ENCODE assay signal across 9 mouse cellular contexts in the genomic region with DNA sequence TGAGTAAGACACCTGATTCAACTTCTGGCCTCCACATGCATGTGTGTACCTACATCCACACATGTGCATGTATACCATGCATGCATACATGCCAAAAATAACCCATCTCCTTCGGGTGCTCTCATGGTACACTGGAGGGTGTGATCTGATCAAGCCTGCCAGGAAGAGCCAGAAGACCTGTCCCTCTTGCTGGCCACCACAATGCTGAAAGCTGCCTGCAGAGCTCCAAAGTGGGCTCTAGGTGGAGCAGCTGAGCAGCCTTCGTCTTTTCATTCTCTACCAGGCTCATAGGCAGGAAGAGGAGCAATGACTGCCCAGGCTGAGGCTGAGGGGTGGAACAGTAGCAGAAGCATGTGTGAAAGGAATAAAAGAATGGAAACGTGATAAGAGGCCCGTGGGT. TPM values are rescaled to one million over a fixed set of nuclear protein-coding genes. Genes with fewer than 3 reads are reported as not detected.
A peak's percentile ranks its signal among the peaks of the same experiment; 100 is the strongest.
DNase-seq lines count a peak whose midpoint lies in the region; ATAC-seq and TF ChIP-seq lines count a peak whose summit lies in the region.
"Had no signal": no experiment of that assay in that cellular context is flagged by ENCODE, and none has a peak within 500 bp of the region (broad histone marks: within the 10 kb centered on the region; RNA-seq: fewer than 3 reads in every experiment).

No protein-coding gene starts in this region.

- H3K4me3 ChIP-seq in embryonic facial prominence, embryonic 12.5 days = no peak overlapping the region
- no peak overlapping the region for H3K4me3 ChIP-seq in hindbrain, embryonic 14.5 days (replicated peaks; ENCODE audit: low read length)
- H3K4me3 ChIP-seq in limb, embryonic 14.5 days (replicated peaks; ENCODE audit: low read length) = no peak overlapping the region

- H3K4me2 ChIP-seq in embryonic facial prominence, embryonic 12.5 days (replicated peaks) = no peak overlapping the region
- H3K4me2 ChIP-seq in hindbrain, embryonic 14.5 days (replicated peaks) = no peak overlapping the region
- H3K4me2 ChIP-seq in limb, embryonic 14.5 days (replicated peaks; ENCODE audit: low read depth, low read length, severe bottlenecking) = no peak overlapping the region

- no peak overlapping the region for H3K9ac ChIP-seq in embryonic facial prominence, embryonic 12.5 days
- H3K9ac ChIP-seq in hindbrain, embryonic 14.5 days = no peak overlapping the region
- no peak overlapping the region for H3K9ac ChIP-seq in limb, embryonic 14.5 days (ENCODE audit: low read depth, low read length, severe bottlenecking)

- DNase-seq in urinary bladder, postnatal 25 days (ENCODE audit: low spot score) = peak; percentile 41
- no peak for DNase-seq in urinary bladder, adult 2 months (ENCODE audit: low spot score)
- peak; percentile 48 for DNase-seq in adrenal gland, postnatal 25 days
- peak; percentile 87 for DNase-seq in hindbrain, embryonic 14.5 days (ENCODE audit: low spot score)
- peak; percentile 68 for DNase-seq in limb, embryonic 14.5 days (ENCODE audit: low spot score)
- DNase-seq in naive thymus-derived CD4-positive, alpha-beta T cell, adult 2 months (ENCODE audit: low read depth) = peak; percentile 68
- DNase-seq in thymus, postnatal 36 days = peak; percentile 34 to 47

- H3K36me3 ChIP-seq in embryonic facial prominence, embryonic 12.5 days = no peaks in the 10 kb centered on the region
- H3K36me3 ChIP-seq in hindbrain, embryonic 14.5 days (replicated peaks; ENCODE audit: control insufficient read depth, insufficient read depth) = no peaks in the 10 kb centered on the region
- no peaks in the 10 kb centered on the region for H3K36me3 ChIP-seq in limb, embryonic 14.5 days (ENCODE audit: control insufficient read depth, insufficient read depth, low read length)

- 0 out of 2 replicates have a peak, but pooled peaks have one; percentile 41 for ATAC-seq in embryonic facial prominence, embryonic 12.5 days (ENCODE audit: insufficient number of reproducible peaks, insufficient read depth, low FRiP score, low TSS enrichment)
- ATAC-seq in hindbrain, embryonic 14.5 days (ENCODE audit: low FRiP score) = peak; percentile 78; the same call in 1 of the 2 replicates
- ATAC-seq in limb, embryonic 14.5 days (ENCODE audit: low FRiP score, low read depth) = no peak

- 6% methylated on average over 4 of the region's 4 CpGs for WGBS in embryonic facial prominence, embryonic 12.5 days
- WGBS in hindbrain, embryonic 14.5 days = 8% methylated on average over 4 of the region's 4 CpGs
- 9% methylated on average over 4 of the region's 4 CpGs for WGBS in limb, embryonic 14.5 days

- H3K27ac ChIP-seq in embryonic facial prominence, embryonic 12.5 days = no peak overlapping the region
- H3K27ac ChIP-seq in hindbrain, embryonic 14.5 days = no peak overlapping the region
- H3K27ac ChIP-seq in limb, embryonic 14.5 days (replicated peaks; ENCODE audit: low read depth, low read length) = no peak overlapping the region

- no peaks in the 10 kb centered on the region for H3K27me3 ChIP-seq in embryonic facial prominence, embryonic 12.5 days
- H3K27me3 ChIP-seq in hindbrain, embryonic 14.5 days (ENCODE audit: control insufficient read depth, insufficient read depth, low read length) = no peaks in the 10 kb centered on the region
- H3K27me3 ChIP-seq in limb, embryonic 14.5 days (ENCODE audit: control insufficient read depth, insufficient read depth, low read length) = no peaks in the 10 kb centered on the region

- peaks cover 4% of the 10 kb centered on the region; the same call in 1 of the 2 replicates for H3K9me3 ChIP-seq in embryonic facial prominence, embryonic 12.5 days
- H3K9me3 ChIP-seq in hindbrain, embryonic 14.5 days (ENCODE audit: control insufficient read depth, low read length) = no peaks in the 10 kb centered on the region
- H3K9me3 ChIP-seq in limb, embryonic 14.5 days (ENCODE audit: control insufficient read depth, low read length) = no peaks in the 10 kb centered on the region

- H3K4me1 ChIP-seq in embryonic facial prominence, embryonic 12.5 days = no peaks in the 10 kb centered on the region
- H3K4me1 ChIP-seq in hindbrain, embryonic 14.5 days (replicated peaks; ENCODE audit: control insufficient read depth, insufficient read depth, low read length) = no peaks in the 10 kb centered on the region
- H3K4me1 ChIP-seq in limb, embryonic 14.5 days (ENCODE audit: control insufficient read depth, insufficient read depth, low read length) = no peaks in the 10 kb centered on the region

- TF ChIP-seq POLR2A in limb, embryonic 14.5 days (IDR thresholded peaks at IDR 0.05; ENCODE audit: borderline replicate concordance, extremely low read depth, insufficient read depth, insufficient read length) = no peak

RNA-seq across cellular contexts. Expression of a gene that starts 21.5 kb away (rescaled TPM):
- 30.7 and 38.4 TPM in 2 replicates for polyA plus RNA-seq in urinary bladder, adult 2 months (2012; rRNA removed)
- not detected in 2 replicates for total RNA-seq in adrenal gland, postnatal 25 days (2021)
- polyA plus RNA-seq in embryonic facial prominence, embryonic 12.5 days (2016; fragmentation: Nextera tagmentation; extraction: Ambion mirVana) = 0.18 and 0.26 TPM in 2 replicates
- polyA plus RNA-seq in hindbrain, embryonic 14.5 days (2014; fragmentation: Nextera tagmentation; extraction: Ambion mirVana) = 1.5 TPM in 2 replicates
- 3.3 and 5.5 TPM in 2 replicates for polyA plus RNA-seq in limb, embryonic 14.5 days (2012; rRNA removed)
- 3.9 and 4.0 TPM in 2 replicates for polyA plus RNA-seq in limb, embryonic 14.5 days (2014; fragmentation: Nextera tagmentation; extraction: Ambion mirVana)
- polyA plus RNA-seq: heart, embryonic 16.5 days had no signal

RNA-seq across cellular contexts. Expression of a gene that starts 31.7 kb away (rescaled TPM):
- polyA plus RNA-seq in urinary bladder, adult 2 months (2012; rRNA removed) = 4.7 and 9.4 TPM in 2 replicates
- total RNA-seq in adrenal gland, postnatal 25 days (2021) = 43.7 and 44.2 TPM in 2 replicates
- not detected in 2 replicates for polyA plus RNA-seq in embryonic facial prominence, embryonic 12.5 days (2016; fragmentation: Nextera tagmentation; extraction: Ambion mirVana)
- not detected in 2 replicates for polyA plus RNA-seq in hindbrain, embryonic 14.5 days (2014; fragmentation: Nextera tagmentation; extraction: Ambion mirVana)
- 0.26 and 0.97 TPM in 2 replicates for polyA plus RNA-seq in limb, embryonic 14.5 days (2012; rRNA removed)
- polyA plus RNA-seq in limb, embryonic 14.5 days (2014; fragmentation: Nextera tagmentation; extraction: Ambion mirVana) = 1.1 and 1.7 TPM in 2 replicates
- polyA plus RNA-seq: heart, embryonic 16.5 days had no signal
